Mouse (Mus musculus) kidney, postnatal 0 days (tissue): ENCODE data around the gene Tmprss7. TPM values are rescaled to one million over a fixed set of nuclear protein-coding genes. Genes with fewer than 3 reads are reported as not detected.

Source experiments
- ATAC-seq: fragments of 200-750 bp; cut with Nextera tagmentation; replicated peaks from 2 replicates; pipeline ENCODE4 v1.8.0; 2017; ENCODE audit warnings: low read depth, moderate number of reproducible peaks, moderate TSS enrichment, moderate library complexity; ENCODE audit not compliant: low FRiP score
- DNase-seq: peaks from one replicate; pipeline ENCODE4 v3.0.0-alpha.2; 2016; ENCODE audit warnings: low spot score
- H3K27ac ChIP-seq: fragments of 300-500 bp; sonication (generic); 2 replicates; pipeline ENCODE4 v1.5.1; 2014; ENCODE audit warnings: mild to moderate bottlenecking
- H3K27me3 ChIP-seq: fragments of 300-500 bp; sonication (generic); 2 replicates; pipeline ENCODE4 v1.6.1; 2014; ENCODE audit warnings: low read length, mixed read lengths; ENCODE audit not compliant: insufficient read depth
- H3K36me3 ChIP-seq: fragments of 300-500 bp; sonication (generic); 2 replicates; pipeline ENCODE4 v1.6.1; 2014; ENCODE audit warnings: low read length, mixed read lengths; ENCODE audit not compliant: insufficient read depth
- H3K4me1 ChIP-seq: fragments of 300-500 bp; sonication (generic); replicated peaks from 2 replicates; pipeline ENCODE4 v1.6.1; 2014; ENCODE audit warnings: antibody characterized with exemption, low read length, mixed read lengths; ENCODE audit not compliant: insufficient read depth
- H3K4me2 ChIP-seq: fragments of 300-500 bp; sonication (generic); 2 replicates; pipeline ENCODE4 v1.6.1; 2014; ENCODE audit warnings: mild to moderate bottlenecking, low read length, moderate library complexity, mixed read lengths
- H3K4me3 ChIP-seq: fragments of 300-500 bp; sonication (generic); replicated peaks from 2 replicates; pipeline ENCODE4 v1.5.1; 2014; ENCODE audit warnings: low read depth, low read length
- H3K9ac ChIP-seq: fragments of 300-500 bp; sonication (generic); 2 replicates; pipeline ENCODE4 v1.6.1; 2014; ENCODE audit warnings: low read depth, low read length
- H3K9me3 ChIP-seq: fragments of 300-500 bp; sonication (generic); replicated peaks from 2 replicates; pipeline ENCODE4 v1.6.1; 2016; ENCODE audit warnings: low read length, inconsistent platforms, mixed read lengths
- CTCF ChIP-seq: IDR thresholded peaks from 2 replicates; pipeline ENCODE4 v1.5.1; 2016; ENCODE audit warnings: antibody characterized with exemption, low read depth, mild to moderate bottlenecking, moderate library complexity
- WGBS: fragments of 180-500 bp; shearing (Covaris S2); extraction: QIAGEN DNeasy Blood & Tissue Kit; methylation state at CpG from one replicate; pipeline ENCODE4 v1.1.7; 2014; 5-methylcytosine and 5-hydroxymethylcytosine counted together
- polyA plus RNA-seq: library from polyadenylated mRNA; unstranded; fragments of >200 nt; fragmentation: Nextera tagmentation; extraction: Ambion mirVana; gene quantifications from 2 replicates; pipeline ENCODE4 v1.2.1, GENCODE M21; 2015

Tmprss7 gene
- polyA plus RNA-seq, 1 experiment from 2014 or later: 0.21 TPM

DNA sequence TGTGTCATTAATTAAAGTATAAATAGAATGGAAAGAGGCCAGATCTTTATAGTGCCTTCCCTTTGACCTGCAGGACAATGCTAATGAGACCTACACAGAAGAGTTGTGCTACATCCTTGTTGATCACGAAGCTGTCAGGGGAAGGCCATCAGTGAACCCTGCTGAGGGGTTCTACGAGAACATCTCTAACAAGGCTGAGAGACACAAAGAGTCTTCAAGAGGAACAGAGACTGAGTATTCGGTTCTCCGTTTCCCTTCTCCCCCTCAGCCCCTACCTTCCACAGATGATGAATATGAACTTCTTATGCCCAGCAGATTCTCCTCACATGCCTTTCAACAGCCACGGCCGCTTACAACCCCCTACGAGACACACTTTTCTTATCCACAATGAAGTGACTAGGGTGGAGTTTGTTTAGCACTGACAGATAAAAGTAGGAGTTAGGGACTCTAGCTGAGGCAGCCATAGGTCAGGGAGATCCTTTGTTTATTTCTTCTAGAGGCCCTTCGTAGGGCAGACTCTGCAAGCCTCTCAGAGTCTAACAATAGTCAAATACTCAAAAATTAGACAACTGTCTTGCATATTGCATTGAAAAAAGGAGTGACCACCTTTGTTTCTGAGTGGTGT lies 73.6 kb downstream of the Tmprss7 start:
- Histone ChIP-seq H3K4me3 (no peak overlapping the region), H3K9ac (no peak overlapping the region), H3K9me3 (no peaks in the 10 kb centered on the region), H3K36me3 (no peaks in the 10 kb centered on the region), H3K4me1 (no peaks in the 10 kb centered on the region), H3K4me2 (no peak overlapping the region), H3K27ac (no peak overlapping the region), H3K27me3 (no peaks in the 10 kb centered on the region)
- WGBS: 76% methylated on average over 8 of the region's 8 CpGs
- no peak for ATAC-seq
- no peak for DNase-seq
- no peak for TF ChIP-seq CTCF

GRCm38 (mm10) chr16:45615944-45616343 lies 77.5 kb downstream of the Tmprss7 start:
- WGBS: 86% methylated on average over 1 of the region's 1 CpGs

DNA sequence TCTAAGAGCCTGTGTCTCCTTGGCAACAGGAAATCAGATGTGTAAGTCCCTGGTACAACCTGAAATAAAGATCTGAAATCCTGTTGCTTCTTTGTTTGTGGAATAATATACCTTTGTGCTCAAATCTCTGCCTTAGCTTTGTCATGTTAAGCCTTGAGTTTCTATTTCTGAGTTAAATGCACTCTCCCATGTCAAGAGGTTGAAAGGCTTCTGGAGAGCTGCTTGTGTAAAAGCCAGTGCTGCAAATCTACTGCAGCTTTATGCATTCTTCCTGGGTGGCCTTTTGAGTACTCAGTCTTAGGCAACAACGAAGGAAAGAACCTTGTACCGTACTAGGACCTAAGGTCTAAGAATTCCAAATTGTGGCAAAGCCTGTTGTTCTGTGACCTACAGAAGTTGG lies 80.2 kb downstream of the Tmprss7 start:
- Histone ChIP-seq H3K9ac (no peak overlapping the region), H3K4me3 (no peak overlapping the region), H3K4me1 (no peaks in the 10 kb centered on the region), H3K27ac (no peak overlapping the region), H3K36me3 (no peaks in the 10 kb centered on the region), H3K9me3 (no peaks in the 10 kb centered on the region), H3K4me2 (no peak overlapping the region), H3K27me3 (no peaks in the 10 kb centered on the region)
- peak; percentile 6 for DNase-seq
- 70% methylated on average over 2 of the region's 2 CpGs for WGBS
- TF ChIP-seq CTCF: no peak
- no peak for ATAC-seq

More at GRCm38 (mm10) chr16:45615944-45616343, 77.5 kb downstream of the Tmprss7 start:
- no peak overlapping the region for H3K27ac ChIP-seq
- H3K4me3 ChIP-seq: no peak overlapping the region
- H3K9me3 ChIP-seq: no peaks in the 10 kb centered on the region
- H3K36me3 ChIP-seq: no peaks in the 10 kb centered on the region
- DNase-seq: no peak
- no peak for TF ChIP-seq CTCF
- ATAC-seq: no peak
- H3K9ac ChIP-seq: no peak overlapping the region
- no peaks in the 10 kb centered on the region for H3K27me3 ChIP-seq
- H3K4me2 ChIP-seq: no peak overlapping the region
- H3K4me1 ChIP-seq: no peaks in the 10 kb centered on the region

DNA sequence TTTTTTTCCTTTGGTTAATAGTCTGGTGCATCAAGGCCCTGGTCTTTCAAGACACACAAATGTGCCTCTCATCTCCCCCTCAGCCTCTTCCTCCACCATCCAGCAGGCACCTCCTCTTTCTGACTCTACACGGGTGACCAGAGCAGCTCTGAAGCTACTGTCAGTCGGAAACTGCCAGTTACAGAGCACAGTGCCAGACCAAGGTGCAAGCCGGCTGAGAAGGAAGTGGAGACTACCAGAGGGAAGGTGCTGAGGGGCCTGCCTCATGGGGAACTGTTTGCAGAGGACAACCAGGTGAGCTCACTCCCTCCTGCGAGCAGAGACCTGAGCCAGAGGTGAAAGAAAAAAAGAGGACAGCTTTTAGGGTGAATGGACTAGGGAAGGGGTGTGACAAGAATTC lies 83.2 kb downstream of the Tmprss7 start, which contains the start of gene Gcsam:
Gene Gcsam, plus strand, starts transcription at position 114 of the 400 bp plus-strand sequence.
- DNase-seq (no peak), ATAC-seq (no peak)
- no peaks in the 10 kb centered on the region for H3K27me3 ChIP-seq
- no peak within 1 kb of the TSS for H3K9ac ChIP-seq
- no peak within 1 kb of the TSS for H3K27ac ChIP-seq
- no peak for TF ChIP-seq CTCF
- H3K9me3 ChIP-seq: no peaks in the 10 kb centered on the region
- no peaks in the 10 kb centered on the region for H3K36me3 ChIP-seq
- no peak within 1 kb of the TSS for H3K4me2 ChIP-seq
- H3K4me1 ChIP-seq: no peaks in the 10 kb centered on the region
- H3K4me3 ChIP-seq: no peak within 1 kb of the TSS
- WGBS: 65% methylated on average over 4 of the region's 4 CpGs

GRCm38 (mm10) chr16:45609300-45609699 lies 84.2 kb downstream of the Tmprss7 start:
- peak; percentile 74 for TF ChIP-seq CTCF
- H3K27me3 ChIP-seq: no peaks in the 10 kb centered on the region
- ATAC-seq (no peak), DNase-seq (peak; percentile 46)
- H3K9ac ChIP-seq: no peak overlapping the region
- H3K4me3 ChIP-seq: no peak overlapping the region
- WGBS: 59% methylated on average over 3 of the region's 3 CpGs
- no peaks in the 10 kb centered on the region for H3K4me1 ChIP-seq
- H3K4me2 ChIP-seq: no peak overlapping the region
- H3K27ac ChIP-seq: no peak overlapping the region
- H3K9me3 ChIP-seq: no peaks in the 10 kb centered on the region
- H3K36me3 ChIP-seq: no peaks in the 10 kb centered on the region

DNA sequence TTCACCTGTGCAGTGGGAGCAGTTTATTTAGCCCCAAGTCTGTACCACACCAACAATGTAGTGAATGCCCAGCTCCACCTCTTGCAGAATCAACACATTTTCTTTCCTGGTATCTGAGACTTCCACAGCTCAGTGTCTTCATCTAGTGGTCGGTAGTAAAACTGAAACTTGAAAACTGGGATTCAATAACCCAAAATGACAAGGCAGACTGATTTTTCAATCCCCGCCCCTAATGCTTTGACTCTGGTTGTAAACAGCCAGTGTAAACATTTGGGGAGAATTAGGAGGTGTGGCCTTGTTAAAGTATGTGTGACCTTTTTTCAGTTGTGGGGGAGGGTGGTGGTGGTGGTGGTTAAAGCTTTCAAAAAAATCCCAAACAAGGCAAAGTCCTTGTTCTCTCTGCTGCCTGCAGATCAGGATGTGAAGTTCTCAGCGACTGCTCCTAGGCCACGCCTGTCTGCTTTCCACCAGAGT lies 84.9 kb downstream of the Tmprss7 start:
- Histone ChIP-seq H3K27me3 (no peaks in the 10 kb centered on the region), H3K9me3 (no peaks in the 10 kb centered on the region), H3K4me1 (no peaks in the 10 kb centered on the region), H3K9ac (no peak overlapping the region), H3K4me3 (no peak overlapping the region), H3K36me3 (no peaks in the 10 kb centered on the region), H3K4me2 (peak overlapping the region; percentile 27; the same call in 1 of the 2 replicates), H3K27ac (peak overlapping the region; percentile 37; the same call in 1 of the 2 replicates)
- WGBS: 18% methylated on average over 4 of the region's 4 CpGs
- peak; percentile 69 for ATAC-seq
- peak; percentile 88 for TF ChIP-seq CTCF
- DNase-seq: peak; percentile 83

Other genes with a start within 250 kb of the Tmprss7 start
- gene Gm609, start 200.7 kb downstream of the Tmprss7 start, polyA plus RNA-seq: 0.47 and 0.49 TPM in 2 replicates
- gene Gm17783, start 161.6 kb downstream of the Tmprss7 start, polyA plus RNA-seq: 2.2 and 2.7 TPM in 2 replicates
- not detected in 2 replicates for gene Slc9c1, start 158.3 kb downstream of the Tmprss7 start, polyA plus RNA-seq
- 0.04 and 0.16 TPM in 2 replicates for gene Gcsam, start 83.3 kb downstream of the Tmprss7 start, polyA plus RNA-seq
- 0.32 and 0.54 TPM in 2 replicates for gene BC016579, start 39.6 kb downstream of the Tmprss7 start, polyA plus RNA-seq
- gene Tagln3, start 30.9 kb upstream of the Tmprss7 start, polyA plus RNA-seq: 1.9 and 2.6 TPM in 2 replicates
- 35.5 and 38.0 TPM in 2 replicates for gene Abhd10, start 49.3 kb upstream of the Tmprss7 start, polyA plus RNA-seq